Mouse (Mus musculus) midbrain, embryonic 14.5 days (tissue): ENCODE measurements around the gene Ccdc47. TPM values are rescaled to one million over a fixed set of nuclear protein-coding genes. Genes with fewer than 3 reads are reported as not detected.

Experiments used
- ATAC-seq: fragments of 200-750 bp; cut with Nextera tagmentation; 2 replicates; pipeline ENCODE4 v1.8.0; 2017; ENCODE audit warnings: moderate number of reproducible peaks, moderate library complexity; ENCODE audit not compliant: low FRiP score, low TSS enrichment
- DNase-seq: peaks from one replicate; pipeline ENCODE4 v3.0.0-alpha.2; 2015
- H3K27ac ChIP-seq: fragments of 300-500 bp; sonication (generic); replicated peaks from 2 replicates; pipeline ENCODE4 v1.5.1; 2014; ENCODE audit warnings: mild to moderate bottlenecking, low read depth, low read length, moderate library complexity
- H3K27me3 ChIP-seq: fragments of 300-500 bp; sonication (generic); 2 replicates; pipeline ENCODE4 v1.6.1; 2014; ENCODE audit warnings: low read length, control low read depth, mixed read lengths; ENCODE audit not compliant: control insufficient read depth, insufficient read depth
- H3K36me3 ChIP-seq: fragments of 300-500 bp; sonication (generic); 2 replicates; pipeline ENCODE4 v1.6.1; 2014; ENCODE audit warnings: low read length, control low read depth; ENCODE audit not compliant: control insufficient read depth, insufficient read depth
- H3K4me1 ChIP-seq: fragments of 300-500 bp; sonication (generic); 2 replicates; pipeline ENCODE4 v1.6.1; 2014; ENCODE audit warnings: mild to moderate bottlenecking, antibody characterized with exemption, low read length, control low read depth; ENCODE audit not compliant: control insufficient read depth, insufficient read depth
- H3K4me2 ChIP-seq: fragments of 300-500 bp; sonication (generic); 2 replicates; pipeline ENCODE4 v1.6.1; 2014; ENCODE audit warnings: mild to moderate bottlenecking, low read length, moderate library complexity
- H3K4me3 ChIP-seq: fragments of 300-500 bp; sonication (generic); replicated peaks from 2 replicates; pipeline ENCODE4 v1.5.1; 2014; ENCODE audit warnings: low read depth, low read length
- H3K9ac ChIP-seq: fragments of 300-500 bp; sonication (generic); replicated peaks from 2 replicates; pipeline ENCODE4 v1.6.1; 2014; ENCODE audit warnings: mild to moderate bottlenecking, low read length, moderate library complexity
- H3K9me3 ChIP-seq: fragments of 300-500 bp; sonication (generic); 2 replicates; pipeline ENCODE4 v1.6.1; 2016; ENCODE audit warnings: low read length, control low read depth, mixed read lengths; ENCODE audit not compliant: control insufficient read depth
- WGBS: fragments of 180-500 bp; shearing (Covaris S2); extraction: QIAGEN DNeasy Blood & Tissue Kit; methylation state at CpG from one replicate; pipeline ENCODE4 v1.1.7; 2014; 5-methylcytosine and 5-hydroxymethylcytosine counted together
- polyA plus RNA-seq: library from polyadenylated mRNA; unstranded; fragments of >200 nt; fragmentation: Nextera tagmentation; extraction: Ambion mirVana; gene quantifications from 2 replicates; pipeline ENCODE4 v1.2.1, GENCODE M21; 2014

Ccdc47 gene
- polyA plus RNA-seq = 48.7 and 87.5 TPM in 2 replicates

DNA sequence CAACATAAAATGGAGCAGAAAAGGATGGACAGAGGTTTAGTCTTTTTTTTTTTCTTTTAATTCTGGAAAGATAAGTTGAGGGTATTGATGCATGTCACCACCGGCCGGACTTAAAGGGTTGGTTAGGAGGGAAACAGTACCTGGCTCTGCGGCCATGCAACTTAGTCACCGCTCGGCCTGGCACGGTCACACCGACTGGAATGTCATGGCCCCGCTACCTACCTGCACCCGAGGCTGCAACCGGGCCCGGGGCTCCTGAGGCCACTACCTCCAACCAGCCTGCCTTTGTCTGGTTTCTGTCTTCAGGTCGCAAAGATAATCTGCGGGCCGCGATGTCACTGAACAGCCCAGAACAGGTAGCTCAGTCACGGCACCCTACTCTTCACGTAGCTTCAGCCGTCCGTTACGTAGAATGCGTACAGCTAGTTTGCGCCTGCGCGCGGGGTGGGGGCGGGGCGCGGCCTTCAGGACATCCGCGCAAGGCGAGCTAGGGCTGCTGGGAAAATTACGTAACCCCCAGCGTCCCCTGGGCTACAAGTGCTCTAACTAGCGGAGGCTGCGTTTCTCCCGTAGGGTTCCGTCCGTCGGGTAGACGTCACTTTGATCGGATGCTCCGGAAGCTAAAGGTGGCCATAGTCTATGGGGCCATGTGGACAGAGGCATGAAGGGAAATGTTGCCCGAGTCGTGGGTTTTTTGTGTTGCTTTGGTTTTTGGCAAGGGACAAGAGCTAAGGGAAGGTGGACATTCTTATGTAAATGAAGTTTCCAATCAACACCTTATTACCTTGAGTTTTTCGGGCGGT lies at the start of gene Ccdc47:
TSS of gene Ccdc47 (minus strand) at position 418 of the 803 bp plus-strand sequence.
- Histone ChIP-seq H3K36me3 (peaks cover 20% of the 10 kb centered on the region), H3K4me2 (peak within 1 kb of the TSS; percentile 76), H3K9ac (peak within 1 kb of the TSS; percentile 92), H3K9me3 (no peaks in the 10 kb centered on the region), H3K27me3 (no peaks in the 10 kb centered on the region), H3K27ac (peak within 1 kb of the TSS; percentile 96), H3K4me1 (peaks cover 29% of the 10 kb centered on the region), H3K4me3 (peak within 1 kb of the TSS; percentile 96)
- ATAC-seq (peak; percentile 96), DNase-seq (peak; percentile 99)
- under 1% methylated on average over 46 of the region's 46 CpGs for WGBS

DNA sequence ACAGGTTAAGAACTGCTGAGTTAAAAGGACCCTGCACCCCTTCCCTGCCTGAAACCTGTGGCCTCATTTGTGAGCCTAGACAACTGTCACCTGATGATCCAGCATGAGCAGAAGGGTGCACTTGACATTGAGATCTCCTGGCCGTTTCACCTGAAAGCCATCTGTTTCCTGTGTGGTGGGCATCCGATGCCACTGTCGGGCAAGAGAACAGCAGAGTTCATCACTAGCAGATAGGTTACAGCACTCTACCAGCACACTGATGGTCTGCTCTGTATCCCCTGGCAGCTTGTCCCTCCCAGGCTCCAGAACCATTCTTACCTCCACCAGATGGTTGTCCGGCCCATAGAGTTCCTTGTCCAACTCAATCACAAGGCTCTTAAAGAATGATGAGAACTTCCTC lies 49.4 kb upstream of the Ccdc47 start:
- H3K36me3 ChIP-seq = peaks cover 69% of the 10 kb centered on the region
- H3K4me3 ChIP-seq = no peak overlapping the region
- H3K9me3 ChIP-seq = no peaks in the 10 kb centered on the region
- H3K27ac ChIP-seq = no peak overlapping the region
- H3K4me2 ChIP-seq = no peak overlapping the region
- DNase-seq (no peak), ATAC-seq (no peak)
- peaks cover 5% of the 10 kb centered on the region; the same call in 1 of the 2 replicates for H3K4me1 ChIP-seq
- 94% methylated on average over 4 of the region's 4 CpGs for WGBS
- no peak overlapping the region for H3K9ac ChIP-seq
- no peaks in the 10 kb centered on the region for H3K27me3 ChIP-seq

DNA sequence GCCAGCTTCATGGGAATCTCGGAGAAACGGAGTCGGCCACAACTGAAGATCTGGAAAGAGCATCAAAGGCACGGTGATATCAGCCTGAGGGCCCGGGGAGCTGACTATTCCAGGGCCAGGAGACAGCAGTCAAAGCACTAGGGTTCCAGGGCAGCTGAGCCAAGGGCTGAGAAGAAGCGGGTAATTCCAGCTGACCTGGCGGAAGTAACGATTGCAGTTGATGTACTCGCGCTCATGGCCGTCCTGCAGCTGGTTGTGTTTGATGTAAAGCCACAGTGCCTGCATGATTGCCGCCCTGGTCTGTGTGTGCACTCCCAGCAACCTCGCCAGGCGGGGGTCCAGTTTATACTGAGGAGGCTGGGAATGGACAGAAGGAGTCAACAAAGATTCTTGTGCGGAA lies 48.8 kb upstream of the Ccdc47 start:
- Histone ChIP-seq H3K27ac (no peak overlapping the region), H3K9me3 (no peaks in the 10 kb centered on the region), H3K4me2 (no peak overlapping the region), H3K36me3 (peaks cover 70% of the 10 kb centered on the region), H3K9ac (no peak overlapping the region), H3K4me1 (peaks cover 5% of the 10 kb centered on the region; the same call in 1 of the 2 replicates), H3K27me3 (no peaks in the 10 kb centered on the region), H3K4me3 (no peak overlapping the region)
- ATAC-seq = no peak
- DNase-seq = no peak
- WGBS = 94% methylated on average over 15 of the region's 15 CpGs

DNA sequence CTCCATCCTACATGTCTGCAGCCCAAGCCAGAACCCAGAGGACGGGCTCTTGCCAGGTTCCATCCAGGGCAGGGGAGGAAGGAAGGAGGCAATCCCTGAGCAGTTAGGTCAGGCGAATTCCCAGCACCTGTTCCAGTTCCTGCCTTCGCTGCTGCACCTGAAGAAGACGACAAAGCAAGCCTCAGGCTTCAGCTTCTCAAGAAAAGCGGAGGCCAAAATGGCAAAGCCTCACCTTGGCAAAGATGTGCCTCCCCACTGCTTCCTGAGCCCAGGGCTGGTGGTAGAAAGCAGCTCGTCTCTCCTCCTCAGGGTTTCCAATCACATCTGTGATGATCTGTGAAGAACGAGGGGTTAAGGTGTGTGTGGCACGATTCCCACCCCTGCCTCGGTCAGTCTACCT lies 47.8 kb upstream of the Ccdc47 start:
- no peak overlapping the region for H3K9ac ChIP-seq
- 91% methylated on average over 9 of the region's 9 CpGs for WGBS
- H3K27ac ChIP-seq = no peak overlapping the region
- ATAC-seq (no peak), DNase-seq (no peak)
- H3K4me3 ChIP-seq = no peak overlapping the region
- no peaks in the 10 kb centered on the region for H3K9me3 ChIP-seq
- H3K27me3 ChIP-seq = no peaks in the 10 kb centered on the region
- peaks cover 76% of the 10 kb centered on the region for H3K36me3 ChIP-seq
- H3K4me1 ChIP-seq = peaks cover 5% of the 10 kb centered on the region; the same call in 1 of the 2 replicates
- no peak overlapping the region for H3K4me2 ChIP-seq

DNA sequence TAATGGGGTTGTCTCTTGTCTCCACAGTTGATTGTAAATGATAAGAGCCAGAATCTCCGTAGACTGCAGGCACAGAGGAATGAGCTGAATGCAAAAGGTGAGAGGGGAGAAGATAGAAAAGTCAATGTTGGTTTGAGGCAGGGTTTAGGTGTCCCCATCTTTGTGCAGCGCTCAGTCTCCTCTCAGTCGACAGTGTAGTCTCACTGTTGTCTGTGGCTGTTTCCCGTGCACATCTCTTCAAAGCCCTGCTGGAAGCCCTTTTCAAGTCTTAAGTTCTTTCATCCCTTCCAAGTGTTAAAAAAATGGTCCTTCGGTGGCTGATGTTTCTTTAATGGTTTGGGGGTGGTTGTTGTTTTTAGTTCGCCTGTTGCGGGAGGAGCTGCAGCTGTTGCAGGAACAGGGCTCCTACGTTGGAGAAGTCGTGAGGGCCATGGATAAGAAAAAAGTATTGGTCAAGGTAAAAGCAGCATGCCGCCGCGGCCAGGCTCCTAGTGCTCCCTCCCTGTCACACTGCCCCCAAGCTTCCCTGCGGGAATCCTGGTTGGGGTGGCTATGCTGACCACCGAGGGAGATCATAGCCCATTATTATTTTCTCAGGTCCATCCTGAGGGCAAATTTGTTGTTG lies 44.8 kb upstream of the Ccdc47 start:
- WGBS = 90% methylated on average over 14 of the region's 14 CpGs
- peaks cover 73% of the 10 kb centered on the region for H3K36me3 ChIP-seq
- no peak overlapping the region for H3K9ac ChIP-seq
- no peaks in the 10 kb centered on the region for H3K27me3 ChIP-seq
- no peak for ATAC-seq
- peaks cover 12% of the 10 kb centered on the region for H3K4me1 ChIP-seq
- H3K4me3 ChIP-seq = no peak overlapping the region
- H3K27ac ChIP-seq = no peak overlapping the region
- H3K4me2 ChIP-seq = no peak overlapping the region
- no peak for DNase-seq
- H3K9me3 ChIP-seq = no peaks in the 10 kb centered on the region

DNA sequence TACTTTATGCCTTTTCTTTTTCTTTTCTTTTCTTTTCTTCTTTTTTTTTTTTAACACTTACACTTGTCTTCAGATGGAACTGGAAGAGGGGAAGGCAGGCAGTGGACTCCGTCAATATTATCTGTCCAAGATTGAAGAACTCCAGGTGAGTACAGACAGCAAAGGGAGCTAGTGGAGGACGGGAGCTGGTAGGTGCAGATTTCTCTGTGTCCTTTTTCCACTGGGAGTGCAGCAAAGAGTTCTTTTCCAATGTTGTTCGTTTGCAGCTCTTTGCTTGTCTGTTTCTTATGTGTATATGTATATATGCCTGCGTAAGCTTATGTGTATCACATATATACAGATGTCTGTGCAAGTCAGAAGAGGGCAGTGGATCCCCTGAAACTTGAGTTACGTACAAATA lies 40.6 kb upstream of the Ccdc47 start:
- no peak for DNase-seq
- H3K4me3 ChIP-seq = peak overlapping the region; percentile 84
- peaks cover 54% of the 10 kb centered on the region for H3K36me3 ChIP-seq
- H3K27me3 ChIP-seq = no peaks in the 10 kb centered on the region
- 72% methylated on average over 5 of the region's 5 CpGs for WGBS
- H3K27ac ChIP-seq = no peak overlapping the region
- H3K4me2 ChIP-seq = peak overlapping the region; percentile 97
- ATAC-seq = no peak
- no peaks in the 10 kb centered on the region for H3K9me3 ChIP-seq
- peaks cover 21% of the 10 kb centered on the region for H3K4me1 ChIP-seq
- H3K9ac ChIP-seq = peak overlapping the region; percentile 74

DNA sequence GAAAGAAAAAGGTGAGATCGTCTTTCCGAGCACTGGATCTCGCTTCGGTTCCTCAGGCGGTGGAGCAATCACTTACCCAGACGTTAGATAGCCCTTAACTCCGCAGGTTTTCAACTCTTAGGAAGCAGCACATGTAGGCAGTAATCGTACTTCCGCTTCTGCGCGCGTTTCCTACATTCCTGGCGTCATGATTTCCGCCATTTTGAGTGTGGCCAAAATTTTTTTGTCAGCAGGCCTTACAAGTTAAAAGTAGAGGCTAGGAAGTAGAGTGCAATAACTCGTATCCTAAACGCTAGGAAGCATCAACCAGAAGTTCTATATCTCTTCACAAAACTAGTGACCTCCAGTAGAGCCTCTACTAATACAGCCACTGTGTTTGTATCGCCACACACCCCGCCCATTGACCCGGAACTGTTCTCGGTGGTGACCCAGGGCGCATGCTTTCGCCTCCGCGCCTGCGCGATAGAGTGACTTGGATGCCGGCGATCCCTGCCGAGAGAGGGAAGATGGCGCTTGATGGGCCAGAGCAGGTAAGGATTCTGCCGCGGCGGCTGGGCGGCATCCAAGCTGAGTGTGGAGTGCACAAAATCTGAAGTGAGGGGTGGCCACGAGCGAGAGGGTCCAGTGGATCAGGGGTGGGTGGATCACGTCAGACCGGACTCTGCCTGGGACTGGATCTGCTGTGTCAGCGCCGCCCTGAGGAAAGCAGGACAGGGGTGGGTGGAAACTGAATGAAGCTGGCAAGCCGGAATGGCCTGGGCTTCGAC lies 39.7 kb upstream of the Ccdc47 start, which contains the start of the genes Ftsj3 and Psmc5:
TSS of gene Ftsj3 (minus strand) at position 395 of the 767 bp plus-strand sequence.
TSS of gene Psmc5 (plus strand) at position 470 of the 767 bp plus-strand sequence.
- ATAC-seq (peak; percentile 96), DNase-seq (peak; percentile 99)
- Histone ChIP-seq H3K4me2 (peak within 1 kb of the TSS; percentile 97), H3K27me3 (no peaks in the 10 kb centered on the region), H3K36me3 (peaks cover 54% of the 10 kb centered on the region), H3K9me3 (no peaks in the 10 kb centered on the region), H3K4me1 (peaks cover 21% of the 10 kb centered on the region), H3K4me3 (peak within 1 kb of the TSS; percentile 84), H3K9ac (peak within 1 kb of the TSS; percentile 74), H3K27ac (peak within 1 kb of the TSS; percentile 75)
- WGBS = under 1% methylated on average over 42 of the region's 42 CpGs

DNA sequence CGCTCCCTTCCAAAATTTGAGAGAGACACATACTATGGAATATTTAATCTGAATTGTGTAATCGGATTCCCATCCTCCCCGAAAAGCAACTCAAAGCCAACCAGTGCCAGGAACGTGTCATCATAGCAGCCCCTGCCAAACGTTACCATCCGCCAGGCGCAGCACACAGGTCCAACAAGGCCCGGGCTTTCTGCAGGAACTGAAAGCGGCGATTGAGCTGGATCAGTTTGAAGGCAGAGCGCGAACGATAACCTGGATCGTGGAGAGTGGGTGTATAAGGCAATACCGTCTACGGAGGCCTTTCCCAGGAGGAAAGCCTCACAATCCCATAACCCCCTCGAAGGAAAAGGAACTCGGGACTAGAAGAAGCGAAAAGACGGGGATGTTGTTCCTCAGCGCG lies 39.0 kb upstream of the Ccdc47 start:
- Histone ChIP-seq H3K4me2 (peak overlapping the region; percentile 97), H3K27ac (no peak overlapping the region), H3K4me1 (peaks cover 21% of the 10 kb centered on the region), H3K36me3 (peaks cover 56% of the 10 kb centered on the region), H3K27me3 (no peaks in the 10 kb centered on the region), H3K9me3 (no peaks in the 10 kb centered on the region), H3K9ac (peak overlapping the region; percentile 74; the same call in 1 of the 2 replicates), H3K4me3 (peak overlapping the region; percentile 84)
- ATAC-seq (no peak), DNase-seq (no peak)
- 4% methylated on average over 22 of the region's 22 CpGs for WGBS
